Mouse (Mus musculus): ENCODE results near the gene Fitm1. TPM values are rescaled to one million over a fixed set of nuclear protein-coding genes. Genes with fewer than 3 reads are reported as not detected.
A peak's percentile ranks its signal among the peaks of the same experiment; 100 is the strongest.

Gene Fitm1
- polyA plus RNA-seq (2016; fragmentation: Nextera tagmentation; extraction: Ambion mirVana): 0.20 TPM in 1 of 2 replicates, not detected in the other

DNA sequence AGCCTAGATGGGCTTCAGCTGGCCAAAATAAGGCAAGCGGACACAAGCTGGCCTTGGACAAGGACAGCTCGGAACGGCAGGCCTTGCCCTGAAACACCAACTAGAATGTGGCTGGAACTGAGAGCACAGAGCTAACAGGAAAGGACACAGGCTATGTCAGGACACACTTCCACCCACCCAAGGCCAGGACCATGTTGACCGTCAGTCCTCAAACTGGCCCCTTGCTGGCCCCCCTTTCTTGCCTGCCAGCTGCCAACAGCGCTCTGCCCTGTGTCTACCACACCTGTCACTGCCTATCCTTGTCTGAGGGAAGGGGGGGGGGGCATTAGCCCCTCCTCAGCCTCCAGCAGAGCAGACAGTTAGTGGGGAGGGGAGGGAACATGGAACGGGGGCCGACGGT lies at the start of gene Fitm1:
Fitm1 (plus strand) TSS at position 316 of the 400 bp plus-strand sequence.
- Histone ChIP-seq H3K4me3 (replicated peaks) (no peak within 1 kb of the TSS), H3K36me3 (replicated peaks) (peaks cover 4% of the 10 kb centered on the region), H3K9me3 (no peaks in the 10 kb centered on the region), H3K27me3 (no peaks in the 10 kb centered on the region), H3K4me1 (peaks cover 12% of the 10 kb centered on the region), H3K4me2 (no peak within 1 kb of the TSS), H3K9ac (no peak within 1 kb of the TSS), H3K27ac (no peak within 1 kb of the TSS)
- WGBS: 78% methylated on average over 7 of the region's 8 CpGs
- ATAC-seq (ENCODE audit: low FRiP score): no peak

DNA sequence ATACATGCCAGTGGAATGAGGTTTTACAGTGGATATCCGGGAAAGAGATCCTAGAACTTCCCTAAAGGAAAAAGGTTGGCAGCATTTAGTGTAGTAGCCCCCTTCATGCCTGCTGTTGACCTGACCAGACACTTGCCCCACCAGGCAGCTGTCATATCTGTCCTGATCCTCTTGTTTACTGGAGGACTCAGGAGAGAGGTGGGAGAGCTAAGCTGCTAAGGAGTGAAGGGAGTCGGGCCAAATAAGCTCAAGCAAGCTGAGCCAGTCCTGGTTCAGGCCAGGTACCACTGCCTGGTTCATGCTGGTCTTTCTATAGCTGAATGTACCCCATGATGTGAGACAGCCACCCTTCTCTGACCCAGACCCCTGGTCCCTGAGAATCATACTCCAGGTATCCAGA lies 48.7 kb upstream of the Fitm1 start:
- H3K4me2 ChIP-seq: no peak overlapping the region
- no peak overlapping the region for H3K9ac ChIP-seq
- WGBS: 82% methylated on average over 2 of the region's 2 CpGs
- no peaks in the 10 kb centered on the region for H3K36me3 ChIP-seq (replicated peaks)
- no peaks in the 10 kb centered on the region for H3K4me1 ChIP-seq
- no peak overlapping the region for H3K27ac ChIP-seq
- H3K27me3 ChIP-seq: peaks cover 28% of the 10 kb centered on the region
- H3K9me3 ChIP-seq: no peaks in the 10 kb centered on the region
- no peak overlapping the region for H3K4me3 ChIP-seq (replicated peaks)
- ATAC-seq (ENCODE audit: low FRiP score): no peak

DNA sequence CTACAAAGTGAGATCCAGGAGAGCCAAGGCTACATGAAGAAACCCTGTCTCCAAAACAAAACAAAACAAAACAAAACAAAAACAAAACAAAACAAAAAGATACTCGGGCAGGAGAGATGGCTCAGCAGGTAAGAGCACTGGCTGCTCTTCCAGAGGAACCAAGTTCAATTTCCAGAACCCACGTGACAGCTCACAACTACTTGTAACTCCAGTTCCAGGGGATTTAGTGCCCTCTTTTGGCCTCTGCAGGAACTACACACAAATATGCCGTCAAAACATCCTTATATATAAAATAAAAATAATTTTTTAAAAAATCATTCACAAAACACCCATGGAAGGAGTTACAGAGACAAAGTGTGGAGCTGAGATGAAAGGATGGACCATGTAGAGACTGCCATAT lies 47.5 kb upstream of the Fitm1 start:
- Histone ChIP-seq H3K36me3 (replicated peaks) (no peaks in the 10 kb centered on the region), H3K4me2 (no peak overlapping the region), H3K27me3 (peaks cover 15% of the 10 kb centered on the region), H3K9ac (no peak overlapping the region), H3K4me1 (no peaks in the 10 kb centered on the region), H3K27ac (no peak overlapping the region), H3K9me3 (no peaks in the 10 kb centered on the region), H3K4me3 (replicated peaks) (no peak overlapping the region)
- 18% methylated on average over 3 of the region's 3 CpGs for WGBS
- ATAC-seq (ENCODE audit: low FRiP score): no peak

DNA sequence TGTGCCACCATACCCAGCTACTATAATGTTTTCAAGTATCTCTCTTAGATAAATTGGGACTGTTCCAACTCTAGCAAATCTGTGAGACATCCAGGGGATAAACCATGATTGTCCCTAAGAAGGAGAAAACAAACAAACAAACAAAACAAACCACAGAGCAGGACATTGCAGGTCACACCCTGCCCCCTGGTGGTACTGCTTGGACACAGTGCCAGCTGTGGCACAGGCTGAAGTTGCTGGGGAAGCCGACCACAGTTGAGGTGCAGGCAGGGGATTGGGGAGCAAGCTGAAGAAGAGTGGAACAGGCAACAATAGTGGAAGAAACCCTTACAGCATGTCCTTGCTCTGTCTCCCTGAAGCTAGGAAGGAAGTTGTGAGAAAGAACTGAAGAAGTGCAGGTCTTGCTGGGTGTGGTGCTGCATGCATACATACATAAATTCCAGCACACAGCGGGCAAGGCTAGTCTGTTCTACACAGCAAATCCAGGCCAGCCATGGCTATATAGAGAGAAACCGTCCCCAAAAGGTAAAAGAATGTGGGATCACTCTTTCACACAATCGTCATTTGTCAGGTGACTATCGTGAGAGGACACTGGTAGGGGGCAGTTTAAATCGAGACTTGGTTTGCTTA lies 39.2 kb upstream of the Fitm1 start:
- H3K9ac ChIP-seq: no peak overlapping the region
- no peaks in the 10 kb centered on the region for H3K9me3 ChIP-seq
- no peak overlapping the region for H3K4me2 ChIP-seq
- H3K27me3 ChIP-seq: 0 out of 2 replicates have a peak, but pooled peaks cover 3% of the 10 kb centered on the region
- peaks cover 15% of the 10 kb centered on the region for H3K4me1 ChIP-seq
- no peak overlapping the region for H3K27ac ChIP-seq
- 61% methylated on average over 6 of the region's 6 CpGs for WGBS
- ATAC-seq (ENCODE audit: low FRiP score): no peak
- no peaks in the 10 kb centered on the region for H3K36me3 ChIP-seq (replicated peaks)
- H3K4me3 ChIP-seq (replicated peaks): no peak overlapping the region

DNA sequence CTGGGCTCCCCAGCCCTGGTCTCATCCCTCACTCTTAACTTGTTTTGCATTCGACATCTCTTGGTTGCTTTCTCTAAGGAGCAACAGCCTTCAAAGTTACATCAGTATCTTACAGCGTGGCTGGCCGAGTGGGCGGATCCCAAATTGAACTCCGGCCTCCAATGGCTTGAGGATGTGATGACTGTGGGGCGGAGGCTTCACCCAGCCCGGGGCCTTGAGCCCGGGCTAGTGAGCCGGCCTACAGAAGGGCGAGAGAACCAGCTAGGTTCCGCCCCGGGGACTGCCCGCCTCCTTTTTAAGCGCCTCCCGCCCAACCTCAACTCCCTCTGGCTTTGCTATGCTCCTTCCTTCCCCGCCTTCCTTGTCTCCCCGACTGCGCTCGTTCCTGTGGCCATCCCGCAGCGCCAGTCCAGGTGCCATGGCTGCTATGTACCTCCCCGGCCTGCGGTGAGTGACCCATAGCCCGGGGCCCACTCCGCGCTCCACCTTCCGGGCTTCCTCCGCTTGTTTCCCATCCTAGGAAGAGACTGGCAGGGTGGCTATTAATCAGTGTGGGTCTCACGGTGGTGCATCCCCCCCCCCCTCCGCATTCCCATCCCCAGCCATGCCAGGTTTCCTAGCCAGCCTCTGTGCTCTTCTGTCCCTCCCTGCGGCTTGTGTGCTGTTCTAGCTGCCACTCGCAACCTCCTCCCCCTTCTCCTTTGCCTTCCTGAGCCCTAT lies 35.2 kb upstream of the Fitm1 start, which contains the start of gene Pck2:
Pck2 (plus strand) TSS at position 200 of the 720 bp plus-strand sequence.
- H3K4me2 ChIP-seq: peak within 1 kb of the TSS; percentile 90
- peak within 1 kb of the TSS; percentile 83 for H3K27ac ChIP-seq
- 0 out of 2 replicates have a peak, but pooled peaks cover 3% of the 10 kb centered on the region for H3K27me3 ChIP-seq
- H3K9me3 ChIP-seq: no peaks in the 10 kb centered on the region
- peak; percentile 84 for ATAC-seq (ENCODE audit: low FRiP score)
- H3K9ac ChIP-seq: peak within 1 kb of the TSS; percentile 72
- WGBS: 0% methylated on average over 32 of the region's 32 CpGs
- peaks cover 13% of the 10 kb centered on the region for H3K36me3 ChIP-seq (replicated peaks)
- peak within 1 kb of the TSS; percentile 57 for H3K4me3 ChIP-seq (replicated peaks)
- H3K4me1 ChIP-seq: peaks cover 19% of the 10 kb centered on the region

DNA sequence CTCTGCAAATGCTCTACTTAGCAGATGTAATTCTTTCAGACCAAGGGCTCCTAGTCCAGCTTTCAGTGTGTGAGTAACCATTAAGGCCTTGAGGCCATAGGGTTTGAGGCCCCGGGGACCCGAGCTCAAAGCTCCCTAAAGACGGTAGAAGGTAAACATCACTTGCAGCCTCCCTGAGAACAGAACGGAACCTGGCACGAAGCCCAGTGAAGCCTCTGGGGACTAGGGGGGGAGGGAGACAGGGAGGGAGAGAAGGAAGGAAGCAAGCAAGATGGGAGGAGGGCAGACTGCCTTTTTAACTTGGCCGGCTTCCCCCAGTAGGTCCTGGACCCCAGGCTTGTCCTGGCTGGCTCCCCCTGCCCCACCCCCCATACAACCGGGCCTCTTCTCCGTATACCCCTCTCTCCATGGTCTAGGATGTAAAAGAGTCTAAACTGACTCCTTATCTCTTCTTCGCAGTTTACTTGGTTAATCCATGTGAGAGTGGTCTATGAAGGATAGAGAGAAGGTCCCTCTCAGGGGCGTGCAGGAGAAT lies 34.6 kb upstream of the Fitm1 start:
- peak overlapping the region; percentile 83 for H3K27ac ChIP-seq
- H3K4me3 ChIP-seq (replicated peaks): peak overlapping the region; percentile 57
- H3K27me3 ChIP-seq: 0 out of 2 replicates have a peak, but pooled peaks cover 3% of the 10 kb centered on the region
- peak overlapping the region; percentile 90 for H3K4me2 ChIP-seq
- H3K4me1 ChIP-seq: peaks cover 19% of the 10 kb centered on the region
- ATAC-seq (ENCODE audit: low FRiP score): peak; percentile 72
- peak overlapping the region; percentile 72 for H3K9ac ChIP-seq
- WGBS: 7% methylated on average over 10 of the region's 10 CpGs
- H3K36me3 ChIP-seq (replicated peaks): peaks cover 16% of the 10 kb centered on the region
- H3K9me3 ChIP-seq: no peaks in the 10 kb centered on the region

DNA sequence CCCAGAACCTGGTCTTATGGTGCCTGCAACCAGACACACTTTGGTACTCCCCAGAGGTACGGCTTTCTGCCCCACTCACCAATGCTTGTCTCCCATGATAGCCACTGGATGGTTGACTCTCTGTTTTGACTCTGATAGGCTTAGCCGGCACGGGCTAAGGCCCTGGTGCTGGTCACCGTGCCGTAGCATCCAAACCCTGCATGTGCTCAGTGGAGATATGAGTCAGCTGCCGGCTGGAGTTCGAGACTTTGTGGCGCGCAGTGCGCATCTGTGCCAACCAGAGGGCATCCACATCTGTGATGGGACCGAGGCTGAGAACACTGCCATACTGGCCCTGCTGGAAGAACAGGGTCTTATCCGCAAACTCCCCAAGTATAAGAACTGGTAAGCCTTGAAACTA lies 33.1 kb upstream of the Fitm1 start:
- Histone ChIP-seq H3K36me3 (replicated peaks) (peaks cover 19% of the 10 kb centered on the region), H3K9me3 (no peaks in the 10 kb centered on the region), H3K27ac (no peak overlapping the region), H3K4me2 (no peak overlapping the region), H3K4me1 (peaks cover 19% of the 10 kb centered on the region), H3K4me3 (replicated peaks) (no peak overlapping the region), H3K9ac (no peak overlapping the region), H3K27me3 (0 out of 2 replicates have a peak, but pooled peaks cover 3% of the 10 kb centered on the region)
- WGBS: 97% methylated on average over 12 of the region's 12 CpGs
- no peak for ATAC-seq (ENCODE audit: low FRiP score)

DNA sequence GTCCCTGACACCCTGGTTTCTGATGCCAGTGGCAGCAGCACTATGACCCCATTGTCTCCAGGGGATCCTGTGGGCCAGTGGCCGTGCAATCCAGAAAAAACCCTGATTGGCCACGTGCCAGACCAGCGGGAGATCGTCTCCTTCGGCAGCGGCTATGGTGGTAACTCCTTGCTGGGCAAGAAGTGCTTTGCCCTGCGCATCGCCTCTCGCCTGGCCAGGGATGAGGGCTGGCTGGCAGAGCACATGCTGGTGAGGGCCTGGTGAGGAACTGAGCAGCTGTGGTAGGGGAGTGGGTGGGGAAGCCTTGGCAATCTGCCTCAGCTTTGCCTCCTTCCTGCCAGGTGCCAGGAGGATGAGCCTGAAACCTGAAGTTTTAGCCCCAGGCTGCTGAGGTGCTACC lies 31.1 kb upstream of the Fitm1 start:
- H3K27ac ChIP-seq: 0 out of 2 replicates have a peak overlapping the region, but pooled peaks have one; percentile 19
- H3K9me3 ChIP-seq: no peaks in the 10 kb centered on the region
- WGBS: 85% methylated on average over 9 of the region's 9 CpGs
- H3K36me3 ChIP-seq (replicated peaks): peaks cover 38% of the 10 kb centered on the region
- no peaks in the 10 kb centered on the region for H3K27me3 ChIP-seq
- peak overlapping the region; percentile 38; the same call in 1 of the 2 replicates for H3K9ac ChIP-seq
- no peak for ATAC-seq (ENCODE audit: low FRiP score)
- no peak overlapping the region for H3K4me2 ChIP-seq
- H3K4me1 ChIP-seq: peaks cover 19% of the 10 kb centered on the region
- H3K4me3 ChIP-seq (replicated peaks): no peak overlapping the region

DNA sequence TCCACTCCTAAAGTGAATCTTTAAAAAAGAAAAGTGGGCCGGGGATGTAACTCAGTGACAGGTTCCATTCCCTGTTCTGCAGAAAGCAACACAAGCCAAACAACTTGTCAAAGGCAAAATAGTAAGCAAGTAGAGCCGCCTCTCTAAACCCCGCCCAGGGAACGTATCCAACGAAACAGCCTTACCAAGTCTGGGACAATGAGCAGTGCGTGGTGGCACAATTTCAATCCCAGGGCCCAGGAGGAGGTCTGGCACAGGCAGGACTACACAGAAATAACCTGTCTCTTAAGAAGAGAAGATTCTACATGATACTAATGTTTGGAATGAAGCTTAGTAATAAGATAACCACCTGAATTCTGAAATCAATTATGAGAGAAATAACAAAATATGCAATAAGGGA lies 25.2 kb upstream of the Fitm1 start:
- no peaks in the 10 kb centered on the region for H3K9me3 ChIP-seq
- peaks cover 26% of the 10 kb centered on the region for H3K36me3 ChIP-seq (replicated peaks)
- no peaks in the 10 kb centered on the region for H3K4me1 ChIP-seq
- 88% methylated on average over 6 of the region's 6 CpGs for WGBS
- H3K27me3 ChIP-seq: no peaks in the 10 kb centered on the region
- ATAC-seq (ENCODE audit: low FRiP score): no peak
- no peak overlapping the region for H3K9ac ChIP-seq
- H3K27ac ChIP-seq: no peak overlapping the region
- H3K4me2 ChIP-seq: no peak overlapping the region
- no peak overlapping the region for H3K4me3 ChIP-seq (replicated peaks)

DNA sequence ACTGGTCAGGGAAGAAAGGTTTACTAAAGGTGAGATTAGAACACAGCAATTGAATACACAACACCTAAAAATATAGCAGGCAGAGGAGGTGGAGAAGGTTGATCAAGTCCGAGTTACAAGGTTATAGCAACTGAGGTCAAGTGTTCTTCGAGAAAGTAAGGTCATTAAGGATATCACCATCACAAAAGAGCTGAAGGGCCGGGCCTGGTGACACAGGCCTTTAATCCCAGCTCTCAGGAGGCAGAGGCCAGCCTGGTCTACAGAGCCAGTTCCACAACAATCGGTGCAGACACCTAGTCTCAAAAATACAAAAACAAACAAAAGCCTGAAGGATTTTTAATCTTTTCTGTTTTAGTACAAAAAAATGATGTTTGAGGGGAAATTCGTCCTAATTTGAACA lies 24.1 kb upstream of the Fitm1 start:
- Histone ChIP-seq H3K9me3 (no peaks in the 10 kb centered on the region), H3K9ac (no peak overlapping the region), H3K27me3 (no peaks in the 10 kb centered on the region), H3K4me1 (no peaks in the 10 kb centered on the region), H3K36me3 (replicated peaks) (peaks cover 22% of the 10 kb centered on the region), H3K4me3 (replicated peaks) (no peak overlapping the region), H3K27ac (no peak overlapping the region), H3K4me2 (no peak overlapping the region)
- ATAC-seq (ENCODE audit: low FRiP score): no peak
- WGBS: 71% methylated on average over 5 of the region's 5 CpGs

DNA sequence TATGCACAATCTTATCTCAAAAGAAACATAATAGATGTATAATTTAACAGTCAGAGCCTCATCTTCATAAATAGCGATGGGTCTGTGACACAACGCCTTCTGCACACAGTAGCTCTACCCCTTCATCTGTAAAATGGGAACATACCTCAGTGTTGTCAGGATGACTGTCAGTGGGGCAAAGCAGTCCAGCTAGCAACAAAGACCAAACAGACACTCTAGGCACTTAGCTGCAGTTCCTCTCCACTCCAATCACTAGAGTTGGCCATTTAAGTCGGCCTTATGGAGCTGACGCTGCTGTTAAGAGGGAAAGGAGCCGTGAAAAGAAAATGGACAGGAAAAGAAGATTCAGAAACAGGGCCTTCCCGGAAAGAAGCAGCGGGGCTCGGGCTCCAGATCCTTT lies 23.6 kb upstream of the Fitm1 start:
- ATAC-seq (ENCODE audit: low FRiP score): no peak
- Histone ChIP-seq H3K36me3 (replicated peaks) (peaks cover 20% of the 10 kb centered on the region), H3K4me1 (peaks cover under 1% of the 10 kb centered on the region; the same call in 1 of the 2 replicates), H3K4me3 (replicated peaks) (no peak overlapping the region), H3K9me3 (no peaks in the 10 kb centered on the region), H3K4me2 (no peak overlapping the region), H3K27ac (no peak overlapping the region), H3K9ac (no peak overlapping the region), H3K27me3 (no peaks in the 10 kb centered on the region)
- 94% methylated on average over 8 of the region's 8 CpGs for WGBS

DNA sequence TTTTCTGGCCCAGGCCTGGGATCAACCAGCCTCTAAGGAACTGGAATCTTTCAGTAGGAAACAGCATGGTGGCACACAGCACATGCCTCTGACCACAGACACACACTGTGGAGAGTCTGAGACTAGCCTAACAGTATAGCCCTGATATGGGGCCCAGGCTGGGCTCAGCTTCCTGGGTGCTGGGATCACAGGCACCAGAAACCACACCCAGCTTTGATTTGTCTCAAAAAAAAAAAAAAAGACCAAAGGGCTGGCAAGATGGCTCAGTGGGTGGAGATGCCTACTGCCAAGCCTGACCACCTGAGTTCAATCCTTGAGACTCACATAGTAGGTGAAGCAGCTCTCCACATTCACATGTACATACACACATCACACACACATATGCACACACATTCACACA lies 20.8 kb upstream of the Fitm1 start:
- H3K4me2 ChIP-seq: no peak overlapping the region
- no peak for ATAC-seq (ENCODE audit: low FRiP score)
- H3K9me3 ChIP-seq: no peaks in the 10 kb centered on the region
- H3K27me3 ChIP-seq: no peaks in the 10 kb centered on the region
- H3K4me1 ChIP-seq: peaks cover 5% of the 10 kb centered on the region; the same call in 1 of the 2 replicates
- no peak overlapping the region for H3K9ac ChIP-seq
- H3K4me3 ChIP-seq (replicated peaks): no peak overlapping the region
- no peak overlapping the region for H3K27ac ChIP-seq
- H3K36me3 ChIP-seq (replicated peaks): no peaks in the 10 kb centered on the region

Measured in forebrain, embryonic 12.5 days (tissue).